Mouse (Mus musculus) mammary gland, adult 2 months (tissue): Measurements from ENCODE around the gene G6pc2. TPM values are rescaled to one million over a fixed set of nuclear protein-coding genes. Genes with fewer than 3 reads are reported as not detected.

ENCODE experiments used
- polyA plus RNA-seq: library from polyadenylated mRNA; depleted of rRNA; stranded (reverse); fragments of >200 nt; gene quantifications from 2 replicates; pipeline ENCODE4 v1.2.3, GENCODE M21; 2012; ENCODE audit warnings: low replicate concordance; rRNA removed

The G6pc2 gene
- not detected in 2 replicates for polyA plus RNA-seq

DNA sequence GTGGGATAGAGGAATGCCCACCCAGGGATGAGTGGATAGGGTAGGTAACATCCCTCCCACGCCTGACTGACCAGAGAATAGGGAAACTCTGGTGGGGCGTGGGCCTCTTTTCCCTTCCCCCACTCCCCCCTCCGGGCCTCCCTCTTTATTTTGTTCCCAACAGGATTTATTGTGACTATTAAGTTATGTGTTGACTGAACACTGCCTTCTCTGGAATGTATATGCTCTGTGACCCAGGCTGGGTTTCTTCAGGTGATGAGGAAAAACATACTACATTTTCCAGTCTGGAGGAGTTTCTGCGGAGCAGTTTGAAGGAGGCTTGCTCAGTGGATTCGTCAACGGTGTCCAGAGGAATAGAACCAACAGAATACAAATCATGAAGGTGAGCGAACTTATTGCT is at the start of gene G6pc2:
TSS of gene G6pc2 (plus strand) at position 301 of the 400 bp plus-strand sequence.

DNA sequence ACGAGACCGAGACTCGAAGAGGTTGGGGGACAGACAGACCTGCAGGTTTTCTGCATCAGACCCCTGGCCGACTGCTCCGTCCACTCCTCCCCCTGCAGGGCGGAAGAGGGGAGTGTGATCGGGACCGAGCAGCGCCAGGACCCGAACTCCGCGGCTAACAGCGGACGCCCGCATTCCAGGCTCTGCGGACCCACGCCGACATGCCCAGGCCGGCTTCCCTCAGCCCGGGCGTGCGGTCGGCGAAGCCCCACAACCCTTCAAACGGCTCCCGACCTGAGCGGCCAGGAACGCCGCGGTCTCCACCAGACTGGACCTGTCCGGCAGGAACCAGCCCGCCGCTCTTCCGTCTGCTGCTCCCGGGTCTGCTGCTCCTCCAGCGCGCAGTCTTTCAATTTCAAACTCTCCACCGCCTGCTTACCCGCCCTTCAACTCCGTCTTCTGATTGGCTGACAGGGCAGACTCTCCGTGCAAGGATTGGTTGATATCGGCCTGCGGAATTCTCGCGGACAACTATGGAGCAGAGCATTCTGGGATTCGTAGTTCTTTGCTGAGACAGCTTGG is 5.0 kb upstream of the G6pc2 start, which contains the start of gene Spc25:
TSS of gene Spc25 (minus strand) at position 404 of the 561 bp plus-strand sequence.

Other genes with a start within 250 kb of the G6pc2 start
- 0.24 and 1.0 TPM in 2 replicates for gene Nostrin, start 75.3 kb upstream of the G6pc2 start, polyA plus RNA-seq
- 0.22 and 0.27 TPM in 2 replicates for gene Spc25, start 4.9 kb upstream of the G6pc2 start, polyA plus RNA-seq
- gene Abcb11, start 131.5 kb downstream of the G6pc2 start, polyA plus RNA-seq = 0.24 and 0.31 TPM in 2 replicates
- gene Dhrs9, start 169.4 kb downstream of the G6pc2 start, polyA plus RNA-seq = 0.94 and 3.8 TPM in 2 replicates